Comparison of ENCODE assay signal across 25 mouse cellular contexts in the genomic region with DNA sequence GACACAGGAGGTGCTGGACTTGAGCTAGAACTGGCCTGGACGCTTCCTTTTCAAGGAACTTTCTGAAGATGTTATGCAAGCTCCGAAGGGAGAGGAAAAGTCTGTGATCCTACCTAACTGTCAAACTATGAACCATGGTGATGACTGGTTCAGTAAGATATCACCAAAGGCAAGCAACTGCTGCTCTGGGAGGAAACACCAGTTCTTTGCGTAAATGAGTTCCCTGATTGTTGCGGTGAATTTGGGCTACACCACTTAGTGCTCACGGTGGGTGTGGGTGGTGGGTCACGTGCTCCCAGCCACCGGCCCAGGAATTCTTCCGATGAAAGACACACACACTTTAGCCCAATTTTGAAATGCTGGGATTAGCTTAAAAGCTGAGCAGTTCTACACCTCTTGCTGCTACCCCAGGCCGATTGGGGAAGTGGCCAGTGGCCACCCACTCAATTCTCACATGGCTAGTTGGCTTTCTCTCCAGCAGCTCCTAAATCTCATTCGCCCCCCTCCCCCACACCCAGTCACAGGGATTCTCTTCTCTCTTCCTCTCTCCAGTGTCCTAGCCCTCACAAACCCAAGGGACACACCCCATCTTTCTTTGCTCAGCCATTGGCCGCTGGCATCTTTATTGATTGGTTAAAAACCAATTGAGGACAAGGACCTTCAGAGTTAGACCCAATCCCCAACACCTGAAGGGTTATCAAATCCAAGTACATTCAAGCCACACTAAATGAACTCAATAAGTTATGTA. TPM values are rescaled to one million over a fixed set of nuclear protein-coding genes. Genes with fewer than 3 reads are reported as not detected.
DNase-seq lines count a peak whose midpoint lies in the region; ATAC-seq and TF ChIP-seq lines count a peak whose summit lies in the region.
"Had no signal": no experiment of that assay in that cellular context is flagged by ENCODE, and none has a peak within 500 bp of the region (broad histone marks: within the 10 kb centered on the region; RNA-seq: fewer than 3 reads in every experiment).

No protein-coding gene starts in this region.

- H3K27ac ChIP-seq in bone marrow macrophage, adult 2 months (ENCODE audit: insufficient read depth, low read depth, low read length) = peak overlapping the region; percentile 64
- H3K27ac ChIP-seq: forebrain, embryonic 10.5 days; heart, adult 2 months; heart, embryonic 13.5 days; hindbrain, embryonic 13.5 days; limb, embryonic 15.5 days; stomach, postnatal 0 days had no signal

- peaks cover 9% of the 10 kb centered on the region for H3K4me1 ChIP-seq in lung, adult 2 months (ENCODE audit: control insufficient read depth, insufficient read depth, low read length)
- peaks cover 41% of the 10 kb centered on the region for H3K4me1 ChIP-seq in bone marrow macrophage, adult 2 months (ENCODE audit: control insufficient read depth, insufficient read depth, low read length)
- H3K4me1 ChIP-seq: hindbrain, embryonic 13.5 days had no signal

- 80% methylated on average over 11 of the region's 11 CpGs for WGBS in lung, adult 2 months

- ATAC-seq in megakaryocyte-erythroid progenitor cell, adult 5-6 weeks (replicated peaks; ENCODE audit: low FRiP score, low TSS enrichment, poor library complexity, severe bottlenecking) = peak; percentile 41; the same call in 1 of the 2 replicates
- ATAC-seq: forebrain, embryonic 16.5 days; Patski had no signal

- DNase-seq in lung, postnatal 25 days (ENCODE audit: low spot score) = peak; percentile 34
- DNase-seq in lung, adult 2 months = no peak
- peak; percentile 96 for DNase-seq in ES-CJ7 (ENCODE audit: low read depth, low spot score)
- no peak for DNase-seq in cerebellum, postnatal 36 days
- no peak for DNase-seq in urinary bladder, postnatal 36 days (ENCODE audit: low spot score in 2 of 2)
- DNase-seq: adrenal gland, postnatal 14 days; cerebellum, adult 8-10 months; gastrocnemius, postnatal 25 days; heart, adult 2 months; kidney, adult 11 months; left cerebral cortex, postnatal 4 days; midbrain, embryonic 14.5 days; thymus, adult 2 months had no signal

- no peak for TF ChIP-seq POLR2A in lung, adult 2 months (IDR thresholded peaks at IDR 0.05; ENCODE audit: borderline replicate concordance, extremely low read depth, low read depth, low read length)
- TF ChIP-seq POLR2A in bone marrow macrophage, adult 2 months (IDR thresholded peaks at IDR 0.05; ENCODE audit: borderline replicate concordance, low read depth, low read length) = no peak

- no peak overlapping the region for H3K4me3 ChIP-seq in lung, adult 2 months (replicated peaks; ENCODE audit: extremely low read depth, low read depth, low read length)
- H3K4me3 ChIP-seq in bone marrow macrophage, adult 2 months (ENCODE audit: insufficient read depth, low read length) = no peak overlapping the region
- H3K4me3 ChIP-seq: forebrain, embryonic 10.5 days; heart, adult 2 months; heart, embryonic 13.5 days; hindbrain, embryonic 13.5 days; limb, embryonic 15.5 days had no signal

- no peak for TF ChIP-seq CTCF in lung, adult 2 months (IDR thresholded peaks at IDR 0.05; ENCODE audit: insufficient read depth, low read length)
- no peak for TF ChIP-seq CTCF in bone marrow macrophage, adult 2 months (IDR thresholded peaks at IDR 0.05; ENCODE audit: low read depth, low read length)

RNA-seq across cellular contexts. Expression of a gene that starts 24.8 kb away (rescaled TPM):
- 110 and 197 TPM in 2 replicates for polyA plus RNA-seq in lung, adult 2 months (2012; rRNA removed)
- polyA plus RNA-seq in bone marrow macrophage, adult 2 months (2012; ENCODE audit: insufficient read depth, insufficient read length, missing spikeins) = 136 and 138 TPM in 2 replicates
- 46.4 and 53.7 TPM in 2 replicates for total RNA-seq in megakaryocyte-erythroid progenitor cell, adult 5-6 weeks (2014; fragmentation: Nextera tagmentation)
- 98.0 and 124 TPM in 2 replicates for total RNA-seq in megakaryocyte-erythroid progenitor cell, adult 5-6 weeks (2017)

RNA-seq across cellular contexts. Expression of a gene that starts 45.0 kb away (rescaled TPM):
- 1.8 and 2.7 TPM in 2 replicates for polyA plus RNA-seq in lung, adult 2 months (2012; rRNA removed)
- polyA plus RNA-seq in bone marrow macrophage, adult 2 months (2012; ENCODE audit: insufficient read depth, insufficient read length, missing spikeins) = 17.9 and 19.4 TPM in 2 replicates
- total RNA-seq in megakaryocyte-erythroid progenitor cell, adult 5-6 weeks (2014; fragmentation: Nextera tagmentation) = 34.7 and 35.4 TPM in 2 replicates
- total RNA-seq in megakaryocyte-erythroid progenitor cell, adult 5-6 weeks (2017) = 69.1 and 72.8 TPM in 2 replicates

RNA-seq across cellular contexts. Expression of a gene that starts 56.4 kb away (rescaled TPM):
- polyA plus RNA-seq in lung, adult 2 months (2012; rRNA removed) = 0.06 and 0.19 TPM in 2 replicates
- not detected in 2 replicates for polyA plus RNA-seq in bone marrow macrophage, adult 2 months (2012; ENCODE audit: insufficient read depth, insufficient read length, missing spikeins)
- not detected in 2 replicates for total RNA-seq in megakaryocyte-erythroid progenitor cell, adult 5-6 weeks (2014; fragmentation: Nextera tagmentation)
- total RNA-seq in megakaryocyte-erythroid progenitor cell, adult 5-6 weeks (2017) = 0.08 TPM in 1 of 2 replicates, not detected in the other
- total RNA-seq: CH12.LX; gastrocnemius, postnatal 25 days; heart, adult 2 months; heart, postnatal 25 days had no signal
- polyA plus RNA-seq: heart, adult 2 months; large intestine, adult 2 months had no signal

Comparison
In these comparisons a context has a peak if more than half of its experiments do, and no peak if none do; other contexts are left out.
1. DNase-seq: peak in lung, postnatal 25 days (single experiment) and ES-CJ7 (single experiment); none in lung, adult 2 months (single experiment), cerebellum, postnatal 36 days (0 of 2) and urinary bladder, postnatal 36 days (0 of 2).